Mouse (Mus musculus): ENCODE measurements around the gene Sf3b6. TPM values are rescaled to one million over a fixed set of nuclear protein-coding genes. Genes with fewer than 3 reads are reported as not detected.
"Not testable (repeated sequence)": the region's sequence is repeated elsewhere in the genome, so short reads cannot be mapped to it uniquely, and the experiment has no call there.

Gene Sf3b6
- polyA plus RNA-seq (2016; fragmentation: Nextera tagmentation; extraction: Ambion mirVana): 319 and 337 TPM in 2 replicates

DNA sequence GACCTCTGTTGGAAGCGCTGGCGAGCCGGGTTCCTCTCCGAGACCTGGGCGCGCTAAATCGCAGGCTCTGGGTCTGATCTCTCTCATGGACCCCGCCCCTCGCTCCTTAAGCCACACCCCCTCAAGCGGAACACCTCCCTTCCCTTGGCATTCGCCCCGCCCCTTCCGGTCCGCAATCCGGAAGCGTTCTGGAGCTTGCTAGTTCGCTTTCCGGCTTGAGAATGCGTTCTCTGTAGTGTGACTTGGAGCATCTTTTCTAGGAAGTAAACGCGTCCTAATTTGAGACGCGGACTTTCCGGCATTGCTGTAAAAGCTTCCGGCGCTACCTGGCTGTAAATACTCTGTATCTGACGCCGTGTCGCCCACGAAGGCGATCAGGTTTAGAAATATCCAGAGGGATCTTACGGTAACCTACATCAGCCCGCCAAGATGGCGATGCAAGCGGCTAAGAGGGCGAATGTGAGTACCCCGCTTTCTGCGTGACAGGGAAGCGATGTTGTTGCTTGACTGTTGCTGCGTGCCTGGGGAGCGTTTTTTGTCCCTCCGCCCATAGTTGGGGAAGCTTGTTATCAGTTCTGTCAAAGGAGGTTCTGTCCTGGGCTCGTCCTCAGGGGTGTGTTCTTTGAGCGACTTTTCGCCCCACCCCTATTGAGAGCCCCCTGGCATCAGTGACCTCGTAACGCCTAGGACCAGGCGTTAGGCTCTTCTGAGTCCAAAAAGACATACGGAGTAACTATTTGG, at the start of gene Sf3b6:
TSS of gene Sf3b6 (plus strand) at position 184 of the 741 bp plus-strand sequence.
- DNase-seq (ENCODE audit: low spot score): peak; percentile 99
- H3K9me3 ChIP-seq (replicated peaks): no peaks in the 10 kb centered on the region
- H3K36me3 ChIP-seq: peaks cover 27% of the 10 kb centered on the region
- H3K27me3 ChIP-seq (ENCODE audit: low read depth, poor library complexity, severe bottlenecking): no peaks in the 10 kb centered on the region
- under 1% methylated on average over 49 of the region's 49 CpGs for WGBS
- H3K4me3 ChIP-seq: peak within 1 kb of the TSS; percentile 88
- peaks cover 23% of the 10 kb centered on the region for H3K4me1 ChIP-seq
- H3K27ac ChIP-seq (replicated peaks): peak within 1 kb of the TSS; percentile 87

DNA sequence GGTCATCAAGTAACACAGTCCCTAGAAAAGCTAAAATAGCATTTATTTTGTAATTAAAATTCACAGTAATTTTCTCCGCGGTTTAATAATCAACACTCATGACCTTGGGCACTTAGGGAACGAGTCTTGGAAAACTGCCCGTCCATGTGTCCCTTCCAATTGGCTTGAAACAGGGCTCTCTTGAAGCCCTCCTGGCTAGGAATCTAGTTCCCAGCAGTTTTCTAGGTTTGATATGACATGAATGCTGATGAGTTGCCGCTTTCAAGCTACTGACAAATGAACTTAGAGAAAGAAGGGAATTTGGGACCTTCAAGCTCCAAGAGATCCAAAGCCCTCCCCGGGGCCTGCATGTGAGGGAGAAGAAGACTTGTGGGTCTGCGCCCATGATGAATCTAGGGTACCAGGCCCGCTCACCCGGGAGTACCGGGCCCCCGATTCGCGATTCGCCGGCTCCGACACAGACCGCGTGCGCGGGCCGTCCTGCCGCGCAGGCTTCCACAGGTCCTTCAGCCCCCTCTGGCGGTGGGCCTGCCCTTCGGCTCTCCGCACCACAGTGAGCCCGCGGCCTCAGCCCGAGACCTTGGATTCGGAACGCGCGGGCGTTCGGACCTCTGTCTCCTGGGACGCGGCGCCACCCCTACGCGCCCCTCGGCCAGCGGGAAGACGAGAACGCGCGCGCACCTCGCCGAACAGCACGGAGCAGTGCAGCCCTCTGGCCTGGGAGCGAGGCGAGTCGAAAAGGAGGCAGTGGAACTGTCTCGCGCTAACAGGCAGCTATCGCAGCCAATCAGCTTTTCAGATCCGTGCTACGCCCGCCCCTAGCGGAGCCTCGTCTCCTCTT, 48.6 kb upstream of the Sf3b6 start, which contains the start of the genes Pfn4 and Fam228b:
TSS of gene Pfn4 (plus strand) at position 531 of the 841 bp plus-strand sequence.
TSS of gene Fam228b (minus strand) at position 776 of the 841 bp plus-strand sequence.
- Histone ChIP-seq H3K4me3 (peak within 1 kb of the TSS; percentile 65), H3K36me3 (no peaks in the 10 kb centered on the region), H3K27ac (replicated peaks) (peak within 1 kb of the TSS; percentile 95), H3K9me3 (replicated peaks) (no peaks in the 10 kb centered on the region), H3K4me1 (peaks cover 5% of the 10 kb centered on the region), H3K27me3 (ENCODE audit: low read depth, poor library complexity, severe bottlenecking) (no peaks in the 10 kb centered on the region)
- peak; percentile 96 for DNase-seq (ENCODE audit: low spot score)
- 5% methylated on average over 61 of the region's 61 CpGs for WGBS

DNA sequence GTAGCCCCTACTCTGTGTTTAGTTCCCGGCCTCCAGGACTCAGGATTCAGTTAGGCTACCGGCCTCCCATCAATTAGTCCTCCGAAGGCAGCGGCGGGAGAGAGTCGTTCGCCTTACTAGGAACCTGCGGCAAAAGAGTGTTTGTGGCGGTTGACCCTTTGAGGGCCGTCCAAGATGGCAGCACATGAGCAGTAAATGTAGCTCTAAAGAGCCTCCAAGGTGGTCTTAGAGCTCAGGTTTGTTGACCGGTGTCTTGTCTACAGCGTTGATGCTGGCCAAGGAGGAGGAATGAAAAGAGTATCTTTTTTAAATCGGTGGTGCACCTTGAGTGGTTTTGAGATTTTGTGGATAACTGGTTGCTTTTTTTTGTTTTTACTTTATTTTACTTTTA, 48.0 kb upstream of the Sf3b6 start:
- Histone ChIP-seq H3K27me3 (ENCODE audit: low read depth, poor library complexity, severe bottlenecking) (no peaks in the 10 kb centered on the region), H3K4me3 (peak overlapping the region; percentile 65), H3K27ac (replicated peaks) (peak overlapping the region; percentile 95), H3K36me3 (no peaks in the 10 kb centered on the region), H3K4me1 (peaks cover 5% of the 10 kb centered on the region), H3K9me3 (replicated peaks) (no peaks in the 10 kb centered on the region)
- WGBS: 18% methylated on average over 13 of the region's 13 CpGs
- DNase-seq (ENCODE audit: low spot score): no peak

GRCm38 (mm10) chr12:4774895-4775587, 42.3 kb upstream of the Sf3b6 start:
- Histone ChIP-seq H3K27ac (replicated peaks) (no peak overlapping the region), H3K4me3 (no peak overlapping the region), H3K9me3 (replicated peaks) (no peaks in the 10 kb centered on the region), H3K36me3 (no peaks in the 10 kb centered on the region), H3K27me3 (ENCODE audit: low read depth, poor library complexity, severe bottlenecking) (no peaks in the 10 kb centered on the region), H3K4me1 (no peaks in the 10 kb centered on the region)
- DNase-seq (ENCODE audit: low spot score): no peak
- WGBS: 87% methylated on average over 8 of the region's 8 CpGs

GRCm38 (mm10) chr12:4775588-4775949, 41.8 kb upstream of the Sf3b6 start:
- H3K36me3 ChIP-seq: no peaks in the 10 kb centered on the region
- DNase-seq (ENCODE audit: low spot score): no peak
- no peaks in the 10 kb centered on the region for H3K27me3 ChIP-seq (ENCODE audit: low read depth, poor library complexity, severe bottlenecking)
- H3K27ac ChIP-seq (replicated peaks): no peak overlapping the region
- WGBS: 82% methylated on average over 9 of the region's 9 CpGs
- no peaks in the 10 kb centered on the region for H3K9me3 ChIP-seq (replicated peaks)
- no peak overlapping the region for H3K4me3 ChIP-seq
- H3K4me1 ChIP-seq: no peaks in the 10 kb centered on the region

- H3K27me3 ChIP-seq (ENCODE audit: low read depth, poor library complexity, severe bottlenecking): no peaks in the 10 kb centered on the region
- no peaks in the 10 kb centered on the region for H3K36me3 ChIP-seq
- H3K4me3 ChIP-seq: no peak overlapping the region
- no peak for DNase-seq (ENCODE audit: low spot score)
- 92% methylated on average over 6 of the region's 6 CpGs for WGBS
- H3K9me3 ChIP-seq (replicated peaks): no peaks in the 10 kb centered on the region
- no peak overlapping the region for H3K27ac ChIP-seq (replicated peaks)
- no peaks in the 10 kb centered on the region for H3K4me1 ChIP-seq
Measured at GRCm38 (mm10) chr12:4777734-4778133, 39.6 kb upstream of the Sf3b6 start.

DNA sequence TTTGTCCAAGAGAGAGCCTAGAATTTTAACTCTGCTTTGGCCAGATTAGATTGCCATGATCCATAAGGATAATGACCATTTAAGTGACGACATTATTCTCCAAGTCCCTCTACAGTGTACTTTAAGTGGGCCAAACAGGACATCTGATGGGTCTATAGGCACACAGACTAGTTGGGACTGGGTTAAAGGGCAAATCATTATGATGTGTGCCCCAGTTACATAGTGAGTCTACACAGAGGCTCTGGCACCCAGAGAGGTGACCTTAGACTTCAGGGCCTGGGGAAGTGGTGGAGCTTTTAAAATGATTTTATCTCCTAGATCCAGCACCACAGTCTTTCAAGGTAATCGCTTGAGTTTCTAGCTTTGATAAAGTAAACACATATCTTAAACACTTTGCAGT, 37.1 kb upstream of the Sf3b6 start:
- H3K4me3 ChIP-seq: no peak overlapping the region
- no peaks in the 10 kb centered on the region for H3K9me3 ChIP-seq (replicated peaks)
- no peak for DNase-seq (ENCODE audit: low spot score)
- H3K4me1 ChIP-seq: no peaks in the 10 kb centered on the region
- no peak overlapping the region for H3K27ac ChIP-seq (replicated peaks)
- no peaks in the 10 kb centered on the region for H3K36me3 ChIP-seq
- WGBS: 69% methylated on average over 2 of the region's 2 CpGs
- H3K27me3 ChIP-seq (ENCODE audit: low read depth, poor library complexity, severe bottlenecking): no peaks in the 10 kb centered on the region

DNA sequence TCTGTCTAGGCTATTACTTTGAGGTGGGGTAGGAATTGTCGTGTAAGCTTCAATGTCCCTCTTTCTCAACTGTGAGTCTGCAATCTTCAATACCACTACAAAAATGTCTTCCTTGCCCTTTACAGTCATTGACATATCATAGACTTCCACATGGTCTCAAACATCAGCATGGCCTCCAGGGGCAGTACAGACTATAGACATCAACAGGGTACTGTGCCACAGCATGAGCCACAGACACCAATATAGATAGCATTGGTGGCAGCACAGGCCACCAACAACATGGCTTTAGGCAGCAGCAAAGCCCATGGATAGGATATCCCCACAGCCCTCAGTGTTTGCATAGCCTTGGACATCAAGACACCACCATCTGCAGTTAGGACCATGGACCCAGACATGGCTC, 36.1 kb upstream of the Sf3b6 start:
- no peak for DNase-seq (ENCODE audit: low spot score)
- Histone ChIP-seq H3K36me3 (no peaks in the 10 kb centered on the region), H3K27me3 (ENCODE audit: low read depth, poor library complexity, severe bottlenecking) (no peaks in the 10 kb centered on the region), H3K9me3 (replicated peaks) (no peaks in the 10 kb centered on the region), H3K27ac (replicated peaks) (no peak overlapping the region), H3K4me3 (no peak overlapping the region), H3K4me1 (no peaks in the 10 kb centered on the region)
- 78% methylated on average over 1 of the region's 1 CpGs for WGBS

DNA sequence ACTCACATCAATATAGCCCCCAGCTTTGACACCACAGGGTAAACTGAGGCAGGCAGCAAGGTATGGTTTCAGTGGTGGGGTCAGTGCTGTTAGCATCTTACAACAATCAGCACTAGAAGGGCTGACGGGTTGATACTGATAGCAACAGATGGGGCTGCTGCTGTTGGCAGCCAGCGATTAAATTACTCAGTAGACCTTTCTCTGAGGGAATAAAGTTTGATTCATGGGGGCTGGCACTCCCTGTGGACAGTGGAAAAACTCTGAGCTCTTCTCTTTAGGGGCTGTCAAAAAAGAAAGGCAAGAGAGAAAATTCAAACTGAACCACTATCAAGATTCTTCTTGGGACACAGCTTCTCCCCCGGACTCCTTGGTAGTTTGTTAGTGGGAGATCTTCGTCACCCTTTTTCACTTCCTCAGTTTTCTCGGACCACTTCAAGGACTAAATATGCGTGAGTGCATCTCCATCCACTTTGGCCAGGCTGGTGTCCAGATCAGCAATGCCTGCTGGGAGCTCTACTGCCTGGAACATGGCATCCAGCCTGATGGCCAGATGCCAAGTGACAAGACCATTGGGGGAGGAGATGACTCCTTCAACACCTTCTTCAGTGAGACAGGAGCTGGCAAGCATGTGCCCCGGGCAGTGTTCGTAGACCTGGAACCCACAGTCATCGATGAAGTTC, 35.5 kb upstream of the Sf3b6 start:
- not testable (repeated sequence) for H3K4me3 ChIP-seq; H3K27me3 ChIP-seq (ENCODE audit: low read depth, poor library complexity, severe bottlenecking); H3K27ac ChIP-seq (replicated peaks); DNase-seq (ENCODE audit: low spot score); H3K4me1 ChIP-seq; H3K9me3 ChIP-seq (replicated peaks); H3K36me3 ChIP-seq
- 92% methylated on average over 9 of the region's 9 CpGs for WGBS

GRCm38 (mm10) chr12:4783598-4783997, 33.7 kb upstream of the Sf3b6 start:
- Histone ChIP-seq H3K4me3 (no peak overlapping the region), H3K27ac (replicated peaks) (no peak overlapping the region), H3K4me1 (no peaks in the 10 kb centered on the region), H3K9me3 (replicated peaks) (no peaks in the 10 kb centered on the region), H3K27me3 (ENCODE audit: low read depth, poor library complexity, severe bottlenecking) (no peaks in the 10 kb centered on the region), H3K36me3 (no peaks in the 10 kb centered on the region)
- DNase-seq (ENCODE audit: low spot score): no peak
- WGBS: 57% methylated on average over 5 of the region's 5 CpGs

DNA sequence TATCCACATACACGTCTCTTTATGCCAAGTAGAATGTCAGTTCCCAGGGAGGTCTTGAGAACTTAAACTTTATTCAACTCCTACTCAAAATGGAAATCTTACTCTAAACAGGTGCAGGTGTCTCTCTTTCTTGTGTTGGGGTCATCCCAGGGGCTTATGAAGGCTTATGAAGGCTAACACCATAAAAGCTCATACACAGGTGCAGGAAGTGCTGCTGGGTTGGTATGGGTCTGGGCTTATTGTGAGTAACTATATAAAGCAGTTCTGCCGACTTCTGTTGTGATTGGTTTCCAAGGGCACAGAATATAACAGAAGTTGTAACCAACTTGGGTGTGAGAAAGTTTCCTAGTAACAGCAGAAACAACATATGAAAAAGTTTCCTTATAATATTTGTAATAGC, 32.9 kb upstream of the Sf3b6 start:
- DNase-seq (ENCODE audit: low spot score): no peak
- H3K9me3 ChIP-seq (replicated peaks): no peaks in the 10 kb centered on the region
- 79% methylated on average over 2 of the region's 2 CpGs for WGBS

DNA sequence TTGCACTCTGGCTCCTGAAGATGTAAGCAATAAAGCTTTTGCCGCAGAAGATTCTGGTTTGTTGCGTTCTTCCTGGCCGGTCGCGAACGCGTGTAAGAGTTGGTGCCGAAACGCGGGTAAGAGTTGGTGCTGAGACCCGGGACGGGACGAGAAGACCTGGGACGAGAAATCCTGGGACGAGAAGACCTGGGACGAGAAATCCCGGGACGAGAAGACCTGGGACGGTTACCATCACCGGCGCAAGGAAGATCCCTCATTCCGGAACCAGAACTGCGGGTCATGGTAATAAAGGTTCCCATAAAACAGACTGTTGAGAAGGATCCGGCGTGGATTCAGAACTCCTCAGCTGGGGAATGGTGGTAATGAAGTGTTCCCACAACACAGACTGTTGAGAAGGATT, 29.2 kb upstream of the Sf3b6 start:
- not testable (repeated sequence) for H3K4me3 ChIP-seq; H3K4me1 ChIP-seq; H3K9me3 ChIP-seq (replicated peaks); DNase-seq (ENCODE audit: low spot score); H3K27ac ChIP-seq (replicated peaks); H3K27me3 ChIP-seq (ENCODE audit: low read depth, poor library complexity, severe bottlenecking); H3K36me3 ChIP-seq
- 93% methylated on average over 25 of the region's 25 CpGs for WGBS

More for the DNA sequence above, 32.9 kb upstream of the Sf3b6 start:
- Histone ChIP-seq H3K36me3 (no peaks in the 10 kb centered on the region), H3K4me3 (no peak overlapping the region), H3K27ac (replicated peaks) (no peak overlapping the region), H3K27me3 (ENCODE audit: low read depth, poor library complexity, severe bottlenecking) (no peaks in the 10 kb centered on the region), H3K4me1 (no peaks in the 10 kb centered on the region)

All from midbrain, embryonic 10.5 days (tissue).